Mouse (Mus musculus) layer of hippocampus, adult 2 months (tissue): ENCODE results near the gene Nr2e1. TPM values are rescaled to one million over a fixed set of nuclear protein-coding genes. Genes with fewer than 3 reads are reported as not detected.
A peak's percentile ranks its signal among the peaks of the same experiment; 100 is the strongest.

Experiments
- DNase-seq, 2 experiments: peaks; one replicate each; pipeline ENCODE4 v3.0.0; 2022; ENCODE audit warnings: low spot score in 2 of 2
- H3K27ac ChIP-seq: fragments of 200-600 bp; 2 replicates; pipeline ENCODE4 v1.8.1; 2022
- H3K4me3 ChIP-seq: fragments of 200-600 bp; 2 replicates; pipeline ENCODE4 v1.8.1; 2022; ENCODE audit warnings: mild to moderate bottlenecking
- CTCF ChIP-seq: fragments of 200-600 bp; conservative IDR thresholded peaks from 2 replicates; pipeline ENCODE4 v1.8.1; 2022; ENCODE audit warnings: antibody characterized with exemption, mild to moderate bottlenecking, moderate library complexity
- total RNA-seq, 2 experiments: library from RNA; stranded (reverse); gene quantifications; 2 replicates each; pipeline ENCODE4 v1.2.3; 2021

The Nr2e1 gene
- total RNA-seq, 2 experiments from 2014 or later: 13.7 to 15.2 TPM

DNA sequence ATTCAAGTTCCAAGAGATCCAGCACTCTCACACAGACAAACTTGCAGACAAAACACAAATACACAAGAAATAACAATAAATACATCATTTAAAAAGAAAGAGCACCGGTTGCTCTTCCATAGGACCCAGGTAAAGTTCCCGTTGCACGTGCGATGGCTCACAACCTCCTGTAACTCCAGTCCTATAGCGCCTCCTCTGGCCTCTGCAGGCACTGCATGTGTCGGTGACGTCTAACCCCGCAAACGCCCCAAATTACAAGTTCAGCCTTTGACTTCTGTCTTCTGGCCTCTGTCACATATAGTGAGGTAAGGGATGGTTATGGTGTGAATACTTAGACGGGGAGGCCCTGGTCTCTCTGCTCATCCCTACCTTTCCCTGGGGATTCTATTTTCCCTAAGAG is 18.1 kb upstream of the Nr2e1 start:
- Histone ChIP-seq H3K27ac (no peak overlapping the region), H3K4me3 (no peak overlapping the region)
- DNase-seq: no peak
- TF ChIP-seq CTCF: peak; percentile 58

GRCm38 (mm10) chr10:42598615-42599014 is 15.2 kb upstream of the Nr2e1 start:
- no peak overlapping the region for H3K4me3 ChIP-seq
- DNase-seq: no peak
- no peak overlapping the region for H3K27ac ChIP-seq
- no peak for TF ChIP-seq CTCF

GRCm38 (mm10) chr10:42593201-42593600 is 9.8 kb upstream of the Nr2e1 start:
- no peak for TF ChIP-seq CTCF
- Histone ChIP-seq H3K4me3 (no peak overlapping the region), H3K27ac (no peak overlapping the region)
- no peak for DNase-seq

DNA sequence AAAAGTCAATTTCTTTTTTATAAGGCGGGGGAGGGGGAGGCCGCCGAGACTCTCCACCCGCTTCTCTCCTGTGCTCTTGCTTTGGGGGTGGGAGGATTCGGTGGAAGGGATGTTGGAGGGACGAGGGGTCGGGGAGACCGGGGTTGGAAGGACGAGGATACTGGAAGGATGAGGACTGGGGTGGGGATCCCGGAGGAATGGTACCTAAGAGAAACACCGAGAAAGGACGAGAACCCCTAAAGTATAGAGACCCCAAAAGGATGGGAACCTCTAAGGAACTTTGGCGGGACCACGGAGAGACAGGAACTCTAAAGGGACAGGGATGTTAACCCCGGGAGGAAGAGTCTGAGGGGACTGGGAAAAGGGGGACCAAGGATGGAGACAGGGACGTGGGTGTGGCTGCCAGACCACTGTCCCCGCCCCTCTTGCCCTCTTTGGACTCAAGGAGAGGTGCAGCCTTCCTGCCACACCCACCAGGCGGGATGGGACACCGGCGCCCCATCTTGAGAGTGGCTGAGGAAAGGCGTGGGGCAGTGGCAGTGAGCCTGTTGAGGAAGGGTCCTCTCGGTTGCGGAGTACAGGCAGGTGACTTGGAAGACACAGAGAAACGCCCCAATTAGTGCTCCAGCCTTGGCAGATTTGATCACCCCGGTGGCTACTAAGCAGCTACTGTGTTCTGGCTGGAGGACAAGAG is 8.7 kb upstream of the Nr2e1 start:
- no peak for DNase-seq
- no peak for TF ChIP-seq CTCF
- peak overlapping the region; percentile 49; the same call in 1 of the 2 replicates for H3K4me3 ChIP-seq
- no peak overlapping the region for H3K27ac ChIP-seq

- no peak for TF ChIP-seq CTCF
- no peak for DNase-seq
- H3K27ac ChIP-seq: no peak overlapping the region
- peak overlapping the region; percentile 49 for H3K4me3 ChIP-seq
Observed at GRCm38 (mm10) chr10:42591185-42591992, 8.0 kb upstream of the Nr2e1 start.

DNA sequence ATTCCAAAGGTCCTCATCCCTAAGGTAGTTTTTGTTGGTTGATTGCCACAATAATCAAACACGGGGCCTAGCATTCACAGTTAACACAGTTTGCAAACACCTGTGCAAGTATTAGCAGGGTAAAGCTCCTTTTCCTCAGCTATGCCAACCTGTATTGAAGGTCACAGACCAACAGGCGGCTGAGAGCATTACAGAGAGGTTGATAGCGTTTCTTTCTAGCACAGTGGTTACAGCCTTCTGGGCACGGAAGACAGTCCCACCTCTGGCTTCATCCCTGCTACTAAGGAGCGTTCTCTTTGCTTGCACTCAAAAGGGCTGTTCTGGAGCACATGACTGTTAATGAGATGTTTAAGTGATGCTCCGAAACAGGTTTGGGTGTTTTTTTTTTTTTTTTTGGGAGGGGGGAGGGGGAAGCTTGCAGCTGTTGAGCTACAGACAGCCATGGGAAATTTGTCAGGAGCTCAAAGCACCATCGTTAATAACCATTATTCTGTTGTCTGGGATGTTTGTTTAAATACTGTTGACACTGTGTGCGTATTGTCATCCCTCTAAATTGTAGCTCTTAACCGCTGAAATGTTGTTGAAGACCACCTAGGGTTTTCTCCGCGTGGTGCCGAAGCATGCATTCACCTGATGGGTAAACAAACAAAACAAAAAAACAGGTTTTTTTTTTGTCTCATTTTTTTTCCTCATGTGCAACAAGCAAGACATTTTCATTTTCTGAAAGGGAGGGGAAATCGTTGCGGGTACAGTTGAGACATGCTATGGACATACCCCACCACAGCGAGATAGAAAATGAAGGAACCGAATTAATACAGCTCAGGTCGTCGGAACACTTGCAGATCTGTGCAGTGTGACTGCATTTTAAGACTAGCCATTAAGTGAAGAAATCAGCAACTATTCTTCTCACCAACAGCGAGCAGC is 7.1 kb upstream of the Nr2e1 start:
- no peak for DNase-seq
- Histone ChIP-seq H3K4me3 (no peak overlapping the region; the same call in 1 of the 2 replicates), H3K27ac (no peak overlapping the region)
- no peak for TF ChIP-seq CTCF

GRCm38 (mm10) chr10:42589505-42589904 is 6.1 kb upstream of the Nr2e1 start:
- TF ChIP-seq CTCF: no peak
- no peak overlapping the region for H3K27ac ChIP-seq
- DNase-seq: no peak
- H3K4me3 ChIP-seq: no peak overlapping the region

GRCm38 (mm10) chr10:42587961-42588750 is 4.7 kb upstream of the Nr2e1 start:
- Histone ChIP-seq H3K4me3 (no peak overlapping the region), H3K27ac (no peak overlapping the region)
- DNase-seq: no peak
- no peak for TF ChIP-seq CTCF

DNA sequence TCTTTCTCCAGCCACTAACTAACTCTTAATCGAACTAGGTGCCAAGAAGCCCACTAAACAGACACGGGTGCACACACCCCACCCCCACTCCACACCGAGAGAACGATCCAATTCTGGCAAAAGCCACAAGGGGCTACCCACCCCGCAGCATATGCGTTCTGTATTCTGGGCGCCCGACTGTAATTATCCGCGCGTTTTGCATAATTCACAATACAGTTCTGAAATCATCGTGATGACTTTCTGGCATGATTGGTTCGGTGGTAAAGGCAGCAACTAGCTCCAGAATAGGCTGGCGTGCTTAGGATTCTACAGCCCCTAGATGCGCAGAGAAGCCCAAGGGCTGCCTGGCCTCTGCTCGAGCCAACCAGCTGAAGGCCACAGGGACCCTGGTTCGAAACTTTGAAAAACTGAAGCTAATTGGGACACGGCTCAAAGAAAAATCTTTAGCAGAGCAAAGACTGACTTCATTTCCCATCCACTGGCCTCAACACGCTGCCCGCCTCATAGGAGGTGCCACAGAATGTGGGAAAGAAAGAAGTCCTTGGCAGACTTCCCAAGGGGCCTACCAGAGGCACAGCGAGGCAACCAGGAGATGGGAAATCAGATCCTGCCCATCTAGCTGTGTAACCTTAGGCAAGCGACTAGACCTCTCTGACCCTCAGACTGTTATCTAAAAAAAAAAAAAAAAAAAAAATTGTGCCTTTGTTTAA is 2.3 kb upstream of the Nr2e1 start:
- Histone ChIP-seq H3K27ac (peak overlapping the region; percentile 85; the same call in 1 of the 2 replicates), H3K4me3 (peak overlapping the region; percentile 55; the same call in 1 of the 2 replicates)
- peak in 1 of 2 experiments; percentile 46 for DNase-seq
- no peak for TF ChIP-seq CTCF

DNA sequence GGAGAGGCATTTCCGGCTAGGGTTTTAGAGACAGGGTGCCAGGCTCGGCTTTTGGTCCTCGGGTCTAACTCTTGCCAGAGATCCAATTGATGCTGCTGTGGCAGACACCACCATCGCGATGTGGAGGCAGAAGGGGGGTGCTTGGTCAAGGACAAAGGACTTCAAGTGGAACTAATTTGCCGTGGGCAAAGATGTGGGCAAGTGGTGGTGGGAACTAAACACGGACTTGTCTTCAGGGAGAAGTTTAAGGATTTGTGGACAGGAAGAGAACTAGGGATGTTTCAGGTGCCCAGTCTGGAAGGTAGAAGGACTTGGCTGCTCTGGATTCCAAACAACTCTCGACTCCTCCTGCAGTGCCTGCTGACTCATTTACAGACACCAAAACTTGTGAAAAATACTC is 1.7 kb upstream of the Nr2e1 start:
- peak overlapping the region; percentile 85 for H3K27ac ChIP-seq
- DNase-seq: no peak
- peak overlapping the region; percentile 55 for H3K4me3 ChIP-seq
- no peak for TF ChIP-seq CTCF

- DNase-seq: no peak
- TF ChIP-seq CTCF: no peak
- H3K4me3 ChIP-seq: peak overlapping the region; percentile 55
- H3K27ac ChIP-seq: peak overlapping the region; percentile 85
Observed at GRCm38 (mm10) chr10:42584436-42584983, 1.1 kb upstream of the Nr2e1 start.
